Mouse (Mus musculus) MEL-GATA-1-ER (cell line): ENCODE results near the gene Sbno1.

Source experiments
- DNase-seq: peaks from one replicate; pipeline ENCODE4 v3.0.0-alpha.2; 2012; ENCODE audit warnings: low read depth; ENCODE audit errors: extremely low read depth

Gene Sbno1

GRCm38 (mm10) chr5:124444661-124445561 lies 19.1 kb upstream of the Sbno1 start:
- no peak for DNase-seq

GRCm38 (mm10) chr5:124444208-124444607 lies 18.4 kb upstream of the Sbno1 start:
- DNase-seq = no peak

- no peak for DNase-seq
These were observed 16.8 kb upstream of the Sbno1 start for GRCm38 (mm10) chr5:124442628-124443027.

GRCm38 (mm10) chr5:124440094-124440701 lies 14.4 kb upstream of the Sbno1 start:
- DNase-seq = no peak

GRCm38 (mm10) chr5:124439447-124440093 lies 13.8 kb upstream of the Sbno1 start, which contains the start of gene Kmt5a:
TSS of gene Kmt5a (plus strand) at chr5:124439930.
- peak; percentile 98 for DNase-seq

GRCm38 (mm10) chr5:124438746-124439145 lies 12.9 kb upstream of the Sbno1 start:
- DNase-seq = no peak

GRCm38 (mm10) chr5:124438229-124438628 lies 12.4 kb upstream of the Sbno1 start:
- DNase-seq = no peak

- DNase-seq = no peak
These were observed 7.2 kb upstream of the Sbno1 start for GRCm38 (mm10) chr5:124433048-124433447.

GRCm38 (mm10) chr5:124432398-124433012 lies 6.7 kb upstream of the Sbno1 start:
- DNase-seq = no peak

GRCm38 (mm10) chr5:124426475-124427071 lies 772 bp upstream of the Sbno1 start:
- DNase-seq = no peak

GRCm38 (mm10) chr5:124424723-124425411 lies 934 bp downstream of the Sbno1 start:
- no peak for DNase-seq

GRCm38 (mm10) chr5:124424200-124424722 lies 1.5 kb downstream of the Sbno1 start:
- no peak for DNase-seq

GRCm38 (mm10) chr5:124421786-124422185 lies 4.0 kb downstream of the Sbno1 start:
- no peak for DNase-seq

- DNase-seq = no peak
These were observed 6.9 kb downstream of the Sbno1 start for GRCm38 (mm10) chr5:124418903-124419302.

GRCm38 (mm10) chr5:124412163-124412562 lies 13.6 kb downstream of the Sbno1 start:
- no peak for DNase-seq

GRCm38 (mm10) chr5:124410808-124411207 lies 15.0 kb downstream of the Sbno1 start:
- DNase-seq = no peak

GRCm38 (mm10) chr5:124393726-124394125 lies 32.1 kb downstream of the Sbno1 start:
- no peak for DNase-seq

- DNase-seq = peak; percentile 18
These were observed 33.4 kb downstream of the Sbno1 start for GRCm38 (mm10) chr5:124392412-124392811.

- no peak for DNase-seq
These were observed 37.9 kb downstream of the Sbno1 start for GRCm38 (mm10) chr5:124387932-124388331.

GRCm38 (mm10) chr5:124380121-124380520 lies 45.7 kb downstream of the Sbno1 start:
- no peak for DNase-seq
